9 mouse cellular contexts compared by ENCODE assay signal in genomic region chr9:42573616-42574350, GRCm38 (mm10).
DNase-seq lines count a peak whose midpoint lies in the region; ATAC-seq lines count a peak whose summit lies in the region.
"Had no signal": no experiment of that assay in that cellular context is flagged by ENCODE, and none has a peak within 500 bp of the region (broad histone marks: within the 10 kb centered on the region; RNA-seq: fewer than 3 reads in every experiment).

No protein-coding gene starts in this region.

- peak overlapping the region; percentile 43 for H3K4me2 ChIP-seq in embryonic facial prominence, embryonic 13.5 days
- H3K4me2 ChIP-seq in kidney, embryonic 16.5 days (replicated peaks; ENCODE audit: low read depth, low read length): no peak overlapping the region; the same call in 1 of the 2 replicates

- H3K27me3 ChIP-seq in embryonic facial prominence, embryonic 13.5 days: peaks cover 11% of the 10 kb centered on the region
- H3K27me3 ChIP-seq in kidney, embryonic 16.5 days (ENCODE audit: insufficient read depth, low read length): no peaks in the 10 kb centered on the region

- no peak overlapping the region for H3K9ac ChIP-seq in embryonic facial prominence, embryonic 13.5 days
- no peak overlapping the region for H3K9ac ChIP-seq in kidney, embryonic 16.5 days (replicated peaks; ENCODE audit: low read length)

- peaks cover 15% of the 10 kb centered on the region for H3K4me1 ChIP-seq in embryonic facial prominence, embryonic 13.5 days
- H3K4me1 ChIP-seq in kidney, embryonic 16.5 days (ENCODE audit: insufficient read depth, low read length): 0 out of 2 replicates have a peak, but pooled peaks cover 3% of the 10 kb centered on the region

- H3K36me3 ChIP-seq in embryonic facial prominence, embryonic 13.5 days: no peaks in the 10 kb centered on the region
- H3K36me3 ChIP-seq in kidney, embryonic 16.5 days (ENCODE audit: insufficient read depth, low read length): no peaks in the 10 kb centered on the region

- H3K9me3 ChIP-seq in embryonic facial prominence, embryonic 13.5 days: no peaks in the 10 kb centered on the region
- no peaks in the 10 kb centered on the region for H3K9me3 ChIP-seq in kidney, embryonic 16.5 days (ENCODE audit: low read length)

- H3K4me3 ChIP-seq in embryonic facial prominence, embryonic 13.5 days: peak overlapping the region; percentile 6; the same call in 1 of the 2 replicates
- H3K4me3 ChIP-seq in kidney, embryonic 16.5 days (ENCODE audit: low read length): no peak overlapping the region

- DNase-seq in embryo, embryonic 11 days: peak; percentile 29
- DNase-seq in embryo, embryonic 9.5 days (ENCODE audit: extremely low spot score): no peak
- DNase-seq in neural tube, embryonic 10.5 days (ENCODE audit: extremely low spot score, low spot score): peak; percentile 28
- no peak for DNase-seq in adipocyte (ENCODE audit: low spot score)
- no peak for DNase-seq in yolk sac, embryonic 10.5 days (ENCODE audit: low spot score)
- DNase-seq in ovary, postnatal 10 days (ENCODE audit: low spot score): no peak

- no peak overlapping the region for H3K27ac ChIP-seq in embryonic facial prominence, embryonic 13.5 days
- no peak overlapping the region for H3K27ac ChIP-seq in kidney, embryonic 16.5 days (ENCODE audit: low read length)

- WGBS in embryonic facial prominence, embryonic 13.5 days: 46% methylated on average over 14 of the region's 14 CpGs
- 39% methylated on average over 14 of the region's 14 CpGs for WGBS in kidney, embryonic 16.5 days

- ATAC-seq in embryonic facial prominence, embryonic 13.5 days (ENCODE audit: insufficient number of reproducible peaks, insufficient read depth, low FRiP score, low TSS enrichment, low read depth): no peak
- ATAC-seq in kidney, embryonic 16.5 days (ENCODE audit: low FRiP score, low TSS enrichment): peak; percentile 52; the same call in 1 of the 2 replicates
- ATAC-seq: activated CD4-positive, CD25-positive, alpha-beta regulatory T cell, adult 4 months had no signal

Comparison
In these comparisons a context has a peak if more than half of its experiments do, and no peak if none do; other contexts are left out.
1. DNase-seq: peak in embryo, embryonic 11 days (single experiment) and neural tube, embryonic 10.5 days (single experiment); none in embryo, embryonic 9.5 days (single experiment), adipocyte (single experiment), yolk sac, embryonic 10.5 days (single experiment) and ovary, postnatal 10 days (single experiment).